Mouse (Mus musculus) testis, adult 2 months (tissue): ENCODE data around the gene Vmn2r19. TPM values are rescaled to one million over a fixed set of nuclear protein-coding genes. Genes with fewer than 3 reads are reported as not detected.

ENCODE experiments used
- H3K27ac ChIP-seq: fragments of 200-500 bp; 2 replicates; pipeline ENCODE4 v1.5.1; 2012; ENCODE audit warnings: low read depth, low read length; ENCODE audit not compliant: control insufficient read depth, insufficient read depth
- H3K27me3 ChIP-seq: fragments of 200-500 bp; 2 replicates; pipeline ENCODE4 v1.6.1; 2012; ENCODE audit warnings: mild to moderate bottlenecking, low read length, moderate library complexity; ENCODE audit not compliant: control insufficient read depth, insufficient read depth
- H3K36me3 ChIP-seq: fragments of 200-500 bp; 2 replicates; pipeline ENCODE4 v1.6.1; 2012; ENCODE audit warnings: mild to moderate bottlenecking, low read length; ENCODE audit not compliant: control insufficient read depth, insufficient read depth
- H3K4me1 ChIP-seq: fragments of 200-500 bp; 2 replicates; pipeline ENCODE4 v1.6.1; 2012; ENCODE audit warnings: low read length; ENCODE audit not compliant: control insufficient read depth, insufficient read depth
- H3K4me3 ChIP-seq: fragments of 200-500 bp; 2 replicates; pipeline ENCODE4 v1.5.1; 2012; ENCODE audit warnings: low read depth, mild to moderate bottlenecking, low read length, moderate library complexity, mixed read lengths; ENCODE audit not compliant: control insufficient read depth
- CTCF ChIP-seq: fragments of 200-500 bp; IDR thresholded peaks from 2 replicates; pipeline ENCODE4 v1.5.1; 2012; ENCODE audit warnings: low read depth, mild to moderate bottlenecking, inconsistent platforms, low read length, moderate library complexity; ENCODE audit not compliant: control insufficient read depth, insufficient read depth, insufficient replicate concordance
- POLR2A ChIP-seq: fragments of 200-500 bp; IDR thresholded peaks from 2 replicates; pipeline ENCODE4 v1.6.1; 2012; ENCODE audit warnings: low read depth, mild to moderate bottlenecking, inconsistent platforms, low read length, moderate library complexity; ENCODE audit not compliant: control insufficient read depth
- polyA plus RNA-seq: library from polyadenylated mRNA; depleted of rRNA; stranded (reverse); fragments of >200 nt; gene quantifications from 2 replicates; pipeline ENCODE4 v1.2.3, GENCODE M21; 2012; rRNA removed

The Vmn2r19 gene
- 0.06 TPM in 1 of 2 replicates, not detected in the other for polyA plus RNA-seq

- Histone ChIP-seq H3K27ac (no peak within 1 kb of the TSS), H3K4me1 (no peaks in the 10 kb centered on the region), H3K36me3 (no peaks in the 10 kb centered on the region), H3K27me3 (no peaks in the 10 kb centered on the region), H3K4me3 (no peak within 1 kb of the TSS)
- no peak for TF ChIP-seq POLR2A
Measured at GRCm38 (mm10) chr6:123308033-123308432, at the start of gene Vmn2r19. TSS of gene Vmn2r19 (plus strand) at chr6:123308333.

DNA sequence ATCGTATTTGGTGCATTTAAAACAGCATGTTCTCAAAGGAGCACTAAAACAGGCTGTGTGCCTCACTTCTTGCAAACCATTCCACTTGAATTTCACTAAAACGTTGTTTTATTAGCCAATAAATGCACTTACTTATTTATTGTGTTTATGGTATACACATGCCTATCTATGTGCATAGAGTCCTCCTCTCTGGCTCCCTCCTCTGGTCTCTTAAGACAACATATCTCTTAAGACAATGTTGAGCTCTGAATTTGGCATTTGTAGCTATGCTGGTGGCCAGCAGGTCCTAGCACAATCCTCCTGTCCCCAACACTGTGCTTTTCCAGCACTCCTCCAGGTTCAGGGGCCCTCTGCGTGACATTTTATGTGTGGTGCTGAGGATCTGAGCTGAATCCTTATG lies 49.2 kb upstream of the Vmn2r19 start:
- no peaks in the 10 kb centered on the region for H3K36me3 ChIP-seq
- no peak overlapping the region for H3K27ac ChIP-seq
- TF ChIP-seq CTCF = no peak

DNA sequence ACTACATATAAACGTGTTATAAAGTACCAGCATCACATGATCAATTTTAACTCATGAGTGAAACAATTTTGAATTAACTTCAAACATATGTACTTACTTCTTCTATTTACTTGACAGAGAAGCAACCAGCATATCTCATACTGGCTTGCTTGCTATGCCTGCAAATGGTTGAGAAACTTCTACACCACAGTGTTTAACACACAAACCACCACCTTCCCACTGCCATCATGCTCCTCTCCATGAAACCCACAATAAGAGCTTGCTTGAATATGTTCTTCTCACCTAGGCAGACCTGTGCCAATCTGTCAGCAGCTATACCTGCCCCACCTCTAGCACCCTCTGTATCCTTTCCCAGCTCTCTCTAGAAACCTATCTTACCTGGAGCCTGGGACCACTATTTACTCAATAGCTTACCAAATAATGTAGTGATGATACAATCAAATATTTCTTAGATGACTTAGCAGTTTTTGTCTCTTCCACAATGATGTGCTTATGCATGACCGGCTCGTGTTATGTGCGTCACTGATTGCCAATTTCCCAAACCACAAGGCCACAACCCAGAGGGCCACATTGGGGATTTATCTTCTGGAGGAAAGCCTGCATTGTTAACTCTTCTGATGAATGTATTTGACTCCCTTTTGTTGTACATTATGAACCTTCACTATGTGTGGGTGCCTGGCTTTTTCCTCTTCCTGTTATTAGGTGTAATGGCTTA lies 48.1 kb upstream of the Vmn2r19 start:
- no peaks in the 10 kb centered on the region for H3K4me1 ChIP-seq
- no peak overlapping the region for H3K4me3 ChIP-seq
- H3K27ac ChIP-seq = no peak overlapping the region
- H3K27me3 ChIP-seq = no peaks in the 10 kb centered on the region
- no peaks in the 10 kb centered on the region for H3K36me3 ChIP-seq
- no peak for TF ChIP-seq CTCF
- no peak for TF ChIP-seq POLR2A

More for the DNA sequence above, 49.2 kb upstream of the Vmn2r19 start:
- no peaks in the 10 kb centered on the region for H3K27me3 ChIP-seq
- no peak overlapping the region for H3K4me3 ChIP-seq
- H3K4me1 ChIP-seq = no peaks in the 10 kb centered on the region

- Histone ChIP-seq H3K27ac (no peak overlapping the region), H3K4me3 (no peak overlapping the region), H3K27me3 (no peaks in the 10 kb centered on the region), H3K4me1 (no peaks in the 10 kb centered on the region), H3K36me3 (no peaks in the 10 kb centered on the region)
- TF ChIP-seq CTCF (no peak), POLR2A (no peak)
Measured at GRCm38 (mm10) chr6:123260868-123261267, 47.3 kb upstream of the Vmn2r19 start.

DNA sequence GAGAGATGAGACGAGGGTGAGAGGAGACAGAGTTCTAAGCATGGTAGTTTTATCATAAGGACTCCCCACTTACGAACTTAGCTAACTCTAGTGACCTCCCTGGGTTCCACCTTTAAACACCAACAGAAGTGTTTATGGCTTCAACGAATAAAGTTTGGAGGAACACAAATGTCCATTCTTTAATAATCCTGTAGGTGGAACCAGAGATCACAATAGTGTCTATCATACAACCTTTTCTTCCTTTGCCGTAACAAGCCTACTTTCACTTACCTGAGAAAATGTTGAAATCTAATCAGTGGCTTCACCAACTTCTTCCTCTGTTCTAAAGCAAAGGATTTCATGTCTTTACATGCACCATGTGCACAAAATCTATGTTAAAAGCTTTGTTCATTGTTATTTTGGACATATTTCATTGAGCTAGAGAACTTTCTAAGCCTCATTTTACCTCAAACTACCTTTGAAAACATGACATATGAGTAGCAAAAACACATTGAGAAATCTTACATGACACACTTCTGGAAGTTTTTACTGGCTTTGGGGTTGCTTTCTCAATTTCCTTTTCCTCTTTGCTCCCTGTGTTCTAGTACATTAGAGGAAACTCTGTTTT lies 46.5 kb upstream of the Vmn2r19 start, which contains the start of gene Clec4d:
Clec4d (plus strand) TSS at position 557 of the 607 bp plus-strand sequence.
- H3K27ac ChIP-seq = no peak within 1 kb of the TSS
- no peak for TF ChIP-seq CTCF
- TF ChIP-seq POLR2A = no peak
- H3K4me3 ChIP-seq = no peak within 1 kb of the TSS
- no peaks in the 10 kb centered on the region for H3K27me3 ChIP-seq
- no peaks in the 10 kb centered on the region for H3K4me1 ChIP-seq
- no peaks in the 10 kb centered on the region for H3K36me3 ChIP-seq

GRCm38 (mm10) chr6:123264194-123264593 lies 43.9 kb upstream of the Vmn2r19 start:
- H3K27me3 ChIP-seq = no peaks in the 10 kb centered on the region
- no peak overlapping the region for H3K27ac ChIP-seq
- H3K36me3 ChIP-seq = no peaks in the 10 kb centered on the region
- H3K4me3 ChIP-seq = no peak overlapping the region
- TF ChIP-seq CTCF = no peak
- no peak for TF ChIP-seq POLR2A
- H3K4me1 ChIP-seq = no peaks in the 10 kb centered on the region

GRCm38 (mm10) chr6:123265809-123266208 lies 42.3 kb upstream of the Vmn2r19 start:
- no peaks in the 10 kb centered on the region for H3K27me3 ChIP-seq
- no peaks in the 10 kb centered on the region for H3K4me1 ChIP-seq
- H3K4me3 ChIP-seq = no peak overlapping the region
- H3K27ac ChIP-seq = no peak overlapping the region
- TF ChIP-seq CTCF = no peak
- TF ChIP-seq POLR2A = no peak
- no peaks in the 10 kb centered on the region for H3K36me3 ChIP-seq
